Mouse (Mus musculus) lung, adult 2 months (tissue): ENCODE measurements around the gene Cnksr3. TPM values are rescaled to one million over a fixed set of nuclear protein-coding genes. Genes with fewer than 3 reads are reported as not detected.

ENCODE experiments used
- DNase-seq: peaks from one replicate; pipeline ENCODE4 v3.0.0; 2022
- H3K4me1 ChIP-seq: fragments of 200-500 bp; 2 replicates; pipeline ENCODE4 v1.6.1; 2011; ENCODE audit warnings: low read length; ENCODE audit not compliant: control insufficient read depth, insufficient read depth
- H3K4me3 ChIP-seq: fragments of 200-500 bp; replicated peaks from 2 replicates; pipeline ENCODE3; 2011; ENCODE audit warnings: low read depth, mild to moderate bottlenecking, control low read depth, low read length; ENCODE audit errors: extremely low read depth
- CTCF ChIP-seq: fragments of 200-500 bp; IDR thresholded peaks from 2 replicates; pipeline ENCODE4 v1.5.1; 2011; ENCODE audit warnings: mild to moderate bottlenecking, low read length, control low read depth; ENCODE audit not compliant: insufficient read depth
- POLR2A ChIP-seq: fragments of 200-500 bp; IDR thresholded peaks from 2 replicates; pipeline ENCODE4 v1.6.1; 2011; ENCODE audit warnings: low read depth, mild to moderate bottlenecking, control low read depth, low read length, borderline replicate concordance; ENCODE audit errors: extremely low read depth
- WGBS: fragments of 180-500 bp; shearing (Covaris S2); methylation state at CpG from one replicate; pipeline ENCODE4 v1.1.7; 2018; 5-methylcytosine and 5-hydroxymethylcytosine counted together
- polyA plus RNA-seq: library from polyadenylated mRNA; depleted of rRNA; stranded (reverse); fragments of >200 nt; gene quantifications from 2 replicates; pipeline ENCODE4 v1.2.3, GENCODE M21; 2012

The Cnksr3 gene
- polyA plus RNA-seq, 1 experiment, result 9.7 TPM

- no peak for DNase-seq
- Histone ChIP-seq H3K4me1 (peaks cover 8% of the 10 kb centered on the region; the same call in 1 of the 2 replicates), H3K4me3 (no peak overlapping the region)
- no peak for TF ChIP-seq CTCF
- no peak for TF ChIP-seq POLR2A
Measured at GRCm38 (mm10) chr10:7198201-7198600, 13.8 kb downstream of the Cnksr3 start.

GRCm38 (mm10) chr10:7197733-7198132 is 14.3 kb downstream of the Cnksr3 start:
- TF ChIP-seq CTCF (no peak), POLR2A (no peak)
- Histone ChIP-seq H3K4me3 (no peak overlapping the region), H3K4me1 (peaks cover 8% of the 10 kb centered on the region; the same call in 1 of the 2 replicates)
- no peak for DNase-seq
- 90% methylated on average over 6 of the region's 6 CpGs for WGBS

GRCm38 (mm10) chr10:7196668-7197400 is 15.2 kb downstream of the Cnksr3 start:
- TF ChIP-seq CTCF (no peak), POLR2A (no peak)
- no peak for DNase-seq
- peaks cover 8% of the 10 kb centered on the region; the same call in 1 of the 2 replicates for H3K4me1 ChIP-seq
- no peak overlapping the region for H3K4me3 ChIP-seq
- WGBS, result 74% methylated on average over 8 of the region's 8 CpGs

DNA sequence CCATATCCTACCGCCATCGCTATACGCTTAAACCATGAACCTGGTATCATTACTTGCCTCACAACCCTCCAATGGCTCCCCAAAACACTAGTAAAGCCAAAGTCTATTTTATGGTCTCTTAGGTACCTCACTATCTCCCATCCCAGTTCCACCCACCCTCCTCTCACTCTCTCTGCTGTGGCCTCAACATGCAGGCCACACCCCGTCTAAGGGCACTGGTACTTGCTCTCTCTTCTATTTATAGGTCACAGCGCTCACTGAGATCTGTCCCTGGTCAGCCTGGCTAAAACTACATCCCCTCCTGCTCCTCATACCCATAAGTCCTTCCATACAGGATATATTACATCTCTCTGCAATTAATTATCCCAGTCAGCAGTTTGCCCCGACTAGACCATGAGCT is 16.1 kb downstream of the Cnksr3 start:
- H3K4me3 ChIP-seq, result no peak overlapping the region
- WGBS, result 71% methylated on average over 6 of the region's 6 CpGs

DNA sequence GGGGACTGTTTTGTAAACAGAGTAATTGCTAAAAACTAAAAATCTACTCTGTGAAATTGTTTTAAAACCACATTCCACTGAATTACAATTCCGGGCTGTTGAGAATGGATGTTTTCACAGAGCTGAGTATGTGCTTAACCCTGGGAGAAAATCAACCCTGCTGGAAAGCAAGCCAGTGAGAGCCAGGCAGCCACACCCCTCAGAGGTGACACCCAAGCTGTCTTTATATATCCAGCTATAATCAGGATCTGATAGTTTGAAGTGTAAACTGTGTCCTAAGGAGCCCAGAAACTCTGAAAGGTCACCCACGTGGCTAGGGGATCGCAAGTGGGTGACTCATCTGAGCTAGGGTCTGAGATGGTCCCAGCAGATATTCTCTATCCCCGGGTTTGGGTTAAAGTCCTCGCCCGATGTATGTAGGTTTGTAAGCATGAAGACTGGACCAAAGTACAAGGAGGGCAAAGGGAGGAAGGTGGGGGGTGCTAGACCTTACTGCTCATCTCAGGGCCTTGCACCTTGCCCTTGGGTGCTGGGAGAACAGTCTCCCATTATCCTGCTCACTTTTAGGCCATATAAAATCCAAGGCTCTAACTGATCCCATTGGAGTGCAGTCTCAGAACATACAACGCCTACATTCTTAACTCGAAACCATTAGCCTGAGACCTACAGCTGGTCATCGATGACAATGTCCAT is 20.2 kb downstream of the Cnksr3 start:
- 79% methylated on average over 9 of the region's 9 CpGs for whole genome bisulfite sequencing
- no peak for DNase-seq
- Histone ChIP-seq H3K4me3 (no peak overlapping the region), H3K4me1 (peaks cover 16% of the 10 kb centered on the region)
- TF ChIP-seq CTCF (no peak), POLR2A (no peak)

More for the DNA sequence above, 16.1 kb downstream of the Cnksr3 start:
- H3K4me1 ChIP-seq, result peaks cover 8% of the 10 kb centered on the region; the same call in 1 of the 2 replicates
- no peak for DNase-seq
- no peak for TF ChIP-seq POLR2A
- no peak for TF ChIP-seq CTCF

- WGBS, result 20% methylated on average over 6 of the region's 6 CpGs
- no peak for DNase-seq
- TF ChIP-seq POLR2A, result no peak
- no peak for TF ChIP-seq CTCF
- no peak overlapping the region for H3K4me3 ChIP-seq
- H3K4me1 ChIP-seq, result peaks cover 10% of the 10 kb centered on the region
Measured at GRCm38 (mm10) chr10:7189194-7189593, 22.8 kb downstream of the Cnksr3 start.

DNA sequence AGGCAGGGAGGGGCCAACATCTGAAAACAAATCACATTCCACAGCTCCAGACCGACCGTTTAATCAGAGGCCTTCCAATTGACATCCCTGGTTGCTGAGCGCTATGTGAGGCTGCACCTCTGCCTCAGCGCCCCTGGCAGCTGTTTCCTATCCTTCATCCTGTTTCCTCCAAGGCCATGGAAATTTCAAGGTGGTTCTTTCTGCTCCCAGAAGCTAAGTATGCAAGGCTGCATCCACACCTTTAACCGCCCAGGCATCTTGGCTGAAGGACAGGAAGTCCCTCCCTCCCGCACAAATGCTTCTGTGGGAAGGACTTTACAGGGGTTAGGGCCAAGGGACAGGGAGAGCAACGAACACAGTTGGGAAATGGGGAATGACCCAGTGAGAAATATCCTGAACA is 24.2 kb downstream of the Cnksr3 start:
- peaks cover 17% of the 10 kb centered on the region for H3K4me1 ChIP-seq
- 36% methylated on average over 7 of the region's 7 CpGs for WGBS
- no peak overlapping the region for H3K4me3 ChIP-seq
- TF ChIP-seq CTCF, result no peak
- no peak for TF ChIP-seq POLR2A
- no peak for DNase-seq

DNA sequence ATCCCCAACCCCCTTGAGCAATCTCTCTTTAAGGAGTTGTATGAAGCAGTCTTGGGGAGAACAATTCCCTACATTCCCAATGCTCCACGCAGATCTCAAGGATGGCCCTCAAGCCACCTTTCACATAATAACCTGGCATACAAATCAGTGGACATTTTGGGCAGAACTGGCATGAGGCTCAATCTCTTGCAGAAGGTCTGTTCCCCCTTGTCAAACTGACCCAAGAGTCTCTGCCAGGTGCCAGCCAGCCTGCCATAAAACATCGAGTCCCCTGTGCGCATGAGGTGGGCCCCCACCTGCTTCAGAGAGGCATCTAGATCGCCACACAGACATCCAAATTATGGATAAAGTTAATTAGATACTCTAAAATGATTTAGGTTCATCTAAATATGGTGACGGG is 25.0 kb downstream of the Cnksr3 start:
- TF ChIP-seq POLR2A, result no peak
- TF ChIP-seq CTCF, result no peak
- no peak for DNase-seq
- WGBS, result 96% methylated on average over 5 of the region's 5 CpGs
- Histone ChIP-seq H3K4me3 (no peak overlapping the region), H3K4me1 (peaks cover 25% of the 10 kb centered on the region)

DNA sequence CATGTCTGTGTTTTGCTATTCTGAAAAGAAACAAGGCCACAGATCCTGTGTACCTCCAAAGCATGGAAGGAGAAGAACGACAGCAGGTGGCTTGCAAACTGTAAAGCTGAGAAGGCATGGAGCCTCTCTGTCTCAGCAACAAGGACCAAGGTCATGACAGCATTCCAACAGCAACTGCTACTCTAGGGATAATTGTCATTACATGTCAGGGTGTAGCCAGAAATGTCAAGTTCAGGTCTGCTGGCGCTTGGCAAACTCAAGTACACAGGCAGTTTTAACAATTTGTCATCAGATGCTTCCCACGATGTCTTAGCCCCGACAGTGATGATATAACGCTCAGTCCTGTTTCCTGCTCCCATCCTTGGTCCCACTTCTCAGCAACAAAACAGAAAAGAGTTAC is 26.0 kb downstream of the Cnksr3 start:
- no peak for DNase-seq
- Histone ChIP-seq H3K4me3 (no peak overlapping the region), H3K4me1 (peaks cover 26% of the 10 kb centered on the region)
- 66% methylated on average over 5 of the region's 5 CpGs for WGBS
- TF ChIP-seq POLR2A (no peak), CTCF (no peak)

DNA sequence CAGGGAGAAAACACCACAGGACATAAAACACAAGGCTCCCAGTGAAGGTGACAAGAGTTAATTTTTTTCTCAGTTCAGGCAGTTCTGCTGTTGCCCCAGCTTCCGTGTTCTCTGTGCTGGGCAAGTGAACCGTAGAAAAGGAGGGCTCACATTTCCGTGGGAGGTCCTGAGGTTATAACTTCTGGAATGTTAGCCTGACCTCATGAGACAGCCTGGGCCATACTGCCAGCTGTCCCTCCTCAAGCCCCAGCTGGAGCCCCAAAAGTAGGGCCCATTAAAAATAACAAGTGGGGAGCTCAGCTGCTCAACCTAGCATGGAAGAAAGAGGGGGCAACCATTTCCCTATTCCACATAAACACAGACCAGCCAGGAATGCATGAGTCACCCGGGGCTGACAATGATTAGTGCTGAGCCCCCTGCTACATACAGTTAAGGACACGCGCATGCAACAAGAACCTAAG is 28.8 kb downstream of the Cnksr3 start:
- H3K4me1 ChIP-seq, result peaks cover 20% of the 10 kb centered on the region
- 19% methylated on average over 6 of the region's 6 CpGs for WGBS
- TF ChIP-seq POLR2A (no peak), CTCF (no peak)
- DNase-seq, result no peak
- H3K4me3 ChIP-seq, result no peak overlapping the region
